Mouse (Mus musculus) neural tube, embryonic 13.5 days (tissue): ENCODE results near the gene Srgap3. TPM values are rescaled to one million over a fixed set of nuclear protein-coding genes. Genes with fewer than 3 reads are reported as not detected.

ENCODE experiments used
- polyA plus RNA-seq: library from polyadenylated mRNA; unstranded; fragments of >200 nt; fragmentation: Nextera tagmentation; extraction: Ambion mirVana; gene quantifications from 2 replicates; pipeline ENCODE4 v1.2.1, GENCODE M21; 2015

Srgap3 gene
- polyA plus RNA-seq, 1 experiment from 2014 or later = 29.2 TPM

Other genes starting within 250 kb of the Srgap3 start
- 58.8 and 64.5 TPM in 2 replicates for gene Thumpd3, start 99.0 kb upstream of the Srgap3 start, polyA plus RNA-seq
- gene Setd5, start 130.1 kb upstream of the Srgap3 start, polyA plus RNA-seq = 50.3 and 54.0 TPM in 2 replicates
- 47.1 and 49.3 TPM in 2 replicates for gene Lhfpl4, start 248.1 kb upstream of the Srgap3 start, polyA plus RNA-seq